Mouse (Mus musculus): ENCODE results near the gene Adamtsl4. TPM values are rescaled to one million over a fixed set of nuclear protein-coding genes. Genes with fewer than 3 reads are reported as not detected.

Gene Adamtsl4
- polyA plus RNA-seq, 1 experiment from 2014 or later: 7.0 TPM

- H3K9ac ChIP-seq (ENCODE audit: low read length): no peak overlapping the region
- no peaks in the 10 kb centered on the region for H3K27me3 ChIP-seq (ENCODE audit: control insufficient read depth, insufficient read depth, low read length)
- peak overlapping the region; percentile 71 to 83 for H3K27ac ChIP-seq (replicated peaks in 1 of 2; ENCODE audit: control insufficient read depth in 1 of 2, insufficient read depth in 1 of 2, low read depth in 2 of 2, low read length in 2 of 2)
- ATAC-seq (ENCODE audit: insufficient number of reproducible peaks, insufficient read depth, low FRiP score, low read depth): no peak
- peaks cover 14 to 18% of the 10 kb centered on the region in 2 experiments for H3K4me1 ChIP-seq (ENCODE audit: control insufficient read depth in 2 of 2, insufficient read depth in 2 of 2, low read length in 2 of 2)
- H3K4me3 ChIP-seq (ENCODE audit: control insufficient read depth in 1 of 2, insufficient read depth in 1 of 2, low read depth in 1 of 2, low read length in 2 of 2): no peak overlapping the region
- H3K9me3 ChIP-seq (ENCODE audit: control insufficient read depth, low read length): no peaks in the 10 kb centered on the region
- H3K4me2 ChIP-seq (ENCODE audit: low read length): no peak overlapping the region
- WGBS: 89% methylated on average over 16 of the region's 16 CpGs
- no peaks in the 10 kb centered on the region for H3K36me3 ChIP-seq (ENCODE audit: control insufficient read depth, insufficient read depth, low read length)
These were observed 36.1 kb downstream of the Adamtsl4 start for GRCm38 (mm10) chr3:95651391-95652203.

GRCm38 (mm10) chr3:95651033-95651373 lies 36.7 kb downstream of the Adamtsl4 start:
- 75% methylated on average over 3 of the region's 3 CpGs for WGBS

DNA sequence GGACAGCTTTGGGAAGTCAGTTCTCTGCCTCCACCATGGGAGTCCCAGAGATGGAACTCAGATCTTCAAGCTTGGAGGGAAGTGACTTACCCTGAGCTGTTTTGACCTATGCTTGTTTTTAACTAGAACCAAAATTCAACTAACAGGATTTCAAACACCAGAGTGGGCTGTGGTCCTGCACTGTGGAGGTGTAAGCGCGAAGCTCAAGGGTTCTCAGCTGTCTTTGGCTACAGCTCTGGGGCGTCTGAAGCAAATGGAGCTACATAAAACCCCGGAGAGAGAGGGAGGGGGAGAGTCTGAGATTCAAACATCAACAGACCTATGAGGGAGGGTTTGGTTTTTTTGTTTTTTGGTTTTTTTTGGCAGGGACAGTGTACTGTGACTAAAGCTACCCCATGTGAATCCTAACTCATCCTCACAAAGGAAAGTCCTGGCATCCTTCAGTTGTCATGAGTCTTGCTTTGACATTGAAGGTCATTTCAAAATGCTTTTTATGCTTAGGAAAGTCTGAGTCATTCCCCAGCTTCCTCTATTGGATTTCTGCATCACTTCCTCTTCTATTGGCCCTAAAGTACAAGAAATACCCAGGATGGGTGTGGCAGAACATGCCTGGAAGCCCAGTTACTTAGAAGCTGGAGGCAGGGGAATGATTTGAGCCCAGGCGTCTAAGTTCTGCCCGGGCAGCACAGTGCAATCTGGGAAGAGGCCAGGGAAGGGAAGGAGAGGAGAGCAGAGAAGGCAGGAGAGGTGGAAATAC lies 37.3 kb downstream of the Adamtsl4 start:
- Histone ChIP-seq H3K4me1 (ENCODE audit: control insufficient read depth in 2 of 2, insufficient read depth in 2 of 2, low read length in 2 of 2) (peaks cover 14 to 18% of the 10 kb centered on the region in 2 experiments), H3K9ac (ENCODE audit: low read length) (peak overlapping the region; percentile 26; the same call in 1 of the 2 replicates), H3K36me3 (ENCODE audit: control insufficient read depth, insufficient read depth, low read length) (no peaks in the 10 kb centered on the region), H3K27me3 (ENCODE audit: control insufficient read depth, insufficient read depth, low read length) (no peaks in the 10 kb centered on the region), H3K9me3 (ENCODE audit: control insufficient read depth, low read length) (no peaks in the 10 kb centered on the region), H3K4me3 (ENCODE audit: control insufficient read depth in 1 of 2, insufficient read depth in 1 of 2, low read depth in 1 of 2, low read length in 2 of 2) (no peak overlapping the region), H3K27ac (replicated peaks in 1 of 2; ENCODE audit: control insufficient read depth in 1 of 2, insufficient read depth in 1 of 2, low read depth in 2 of 2, low read length in 2 of 2) (peak overlapping the region; percentile 71 to 83), H3K4me2 (ENCODE audit: low read length) (no peak overlapping the region)
- 45% methylated on average over 6 of the region's 6 CpGs for WGBS
- no peak for ATAC-seq (ENCODE audit: insufficient number of reproducible peaks, insufficient read depth, low FRiP score, low read depth)

More at GRCm38 (mm10) chr3:95651033-95651373, 36.7 kb downstream of the Adamtsl4 start:
- ATAC-seq (ENCODE audit: insufficient number of reproducible peaks, insufficient read depth, low FRiP score, low read depth): no peak
- Histone ChIP-seq H3K36me3 (ENCODE audit: control insufficient read depth, insufficient read depth, low read length) (no peaks in the 10 kb centered on the region), H3K4me3 (ENCODE audit: control insufficient read depth in 1 of 2, insufficient read depth in 1 of 2, low read depth in 1 of 2, low read length in 2 of 2) (no peak overlapping the region), H3K4me1 (ENCODE audit: control insufficient read depth in 2 of 2, insufficient read depth in 2 of 2, low read length in 2 of 2) (peaks cover 14 to 18% of the 10 kb centered on the region in 2 experiments), H3K27ac (replicated peaks in 1 of 2; ENCODE audit: control insufficient read depth in 1 of 2, insufficient read depth in 1 of 2, low read depth in 2 of 2, low read length in 2 of 2) (peak overlapping the region; percentile 71 to 83), H3K27me3 (ENCODE audit: control insufficient read depth, insufficient read depth, low read length) (no peaks in the 10 kb centered on the region), H3K9me3 (ENCODE audit: control insufficient read depth, low read length) (no peaks in the 10 kb centered on the region), H3K9ac (ENCODE audit: low read length) (peak overlapping the region; percentile 26; the same call in 1 of the 2 replicates), H3K4me2 (ENCODE audit: low read length) (no peak overlapping the region)

- Histone ChIP-seq H3K36me3 (ENCODE audit: control insufficient read depth, insufficient read depth, low read length) (no peaks in the 10 kb centered on the region), H3K4me2 (ENCODE audit: low read length) (no peak overlapping the region), H3K4me3 (ENCODE audit: control insufficient read depth in 1 of 2, insufficient read depth in 1 of 2, low read depth in 1 of 2, low read length in 2 of 2) (no peak overlapping the region), H3K27me3 (ENCODE audit: control insufficient read depth, insufficient read depth, low read length) (no peaks in the 10 kb centered on the region), H3K27ac (replicated peaks in 1 of 2; ENCODE audit: control insufficient read depth in 1 of 2, insufficient read depth in 1 of 2, low read depth in 2 of 2, low read length in 2 of 2) (no peak overlapping the region), H3K9ac (ENCODE audit: low read length) (no peak overlapping the region), H3K4me1 (ENCODE audit: control insufficient read depth in 2 of 2, insufficient read depth in 2 of 2, low read length in 2 of 2) (peaks cover 9 to 11% of the 10 kb centered on the region in 2 experiments), H3K9me3 (ENCODE audit: control insufficient read depth, low read length) (no peaks in the 10 kb centered on the region)
- no peak for ATAC-seq (ENCODE audit: insufficient number of reproducible peaks, insufficient read depth, low FRiP score, low read depth)
- 87% methylated on average over 5 of the region's 5 CpGs for WGBS
These were observed 39.7 kb downstream of the Adamtsl4 start for GRCm38 (mm10) chr3:95648016-95648415.

- no peaks in the 10 kb centered on the region for H3K27me3 ChIP-seq (ENCODE audit: control insufficient read depth, insufficient read depth, low read length)
- ATAC-seq (ENCODE audit: insufficient number of reproducible peaks, insufficient read depth, low FRiP score, low read depth): no peak
- 0 out of 4 replicates have a peak overlapping the region, but pooled peaks of 1 of the 2 experiments have one; percentile 5 for H3K27ac ChIP-seq (replicated peaks in 1 of 2; ENCODE audit: control insufficient read depth in 1 of 2, insufficient read depth in 1 of 2, low read depth in 2 of 2, low read length in 2 of 2)
- WGBS: 49% methylated on average over 10 of the region's 10 CpGs
- H3K9ac ChIP-seq (ENCODE audit: low read length): no peak overlapping the region
- no peaks in the 10 kb centered on the region for H3K9me3 ChIP-seq (ENCODE audit: control insufficient read depth, low read length)
- no peak overlapping the region for H3K4me2 ChIP-seq (ENCODE audit: low read length)
- peaks cover 3 to 5% of the 10 kb centered on the region in 2 experiments for H3K4me1 ChIP-seq (ENCODE audit: control insufficient read depth in 2 of 2, insufficient read depth in 2 of 2, low read length in 2 of 2)
- H3K4me3 ChIP-seq (ENCODE audit: control insufficient read depth in 1 of 2, insufficient read depth in 1 of 2, low read depth in 1 of 2, low read length in 2 of 2): no peak overlapping the region
- no peaks in the 10 kb centered on the region for H3K36me3 ChIP-seq (ENCODE audit: control insufficient read depth, insufficient read depth, low read length)
These were observed 42.1 kb downstream of the Adamtsl4 start for GRCm38 (mm10) chr3:95645313-95646235.

GRCm38 (mm10) chr3:95643097-95643496 lies 44.6 kb downstream of the Adamtsl4 start:
- Histone ChIP-seq H3K4me3 (ENCODE audit: control insufficient read depth in 1 of 2, insufficient read depth in 1 of 2, low read depth in 1 of 2, low read length in 2 of 2) (no peak overlapping the region), H3K4me1 (ENCODE audit: control insufficient read depth in 2 of 2, insufficient read depth in 2 of 2, low read length in 2 of 2) (no peaks in the 10 kb centered on the region; a peak in 1 of 4 replicates), H3K9ac (ENCODE audit: low read length) (no peak overlapping the region), H3K9me3 (ENCODE audit: control insufficient read depth, low read length) (no peaks in the 10 kb centered on the region), H3K27me3 (ENCODE audit: control insufficient read depth, insufficient read depth, low read length) (no peaks in the 10 kb centered on the region), H3K36me3 (ENCODE audit: control insufficient read depth, insufficient read depth, low read length) (peaks cover 9% of the 10 kb centered on the region), H3K27ac (replicated peaks in 1 of 2; ENCODE audit: control insufficient read depth in 1 of 2, insufficient read depth in 1 of 2, low read depth in 2 of 2, low read length in 2 of 2) (no peak overlapping the region), H3K4me2 (ENCODE audit: low read length) (no peak overlapping the region)
- no peak for ATAC-seq (ENCODE audit: insufficient number of reproducible peaks, insufficient read depth, low FRiP score, low read depth)
- 75% methylated on average over 7 of the region's 7 CpGs for WGBS

- Histone ChIP-seq H3K27ac (replicated peaks in 1 of 2; ENCODE audit: control insufficient read depth in 1 of 2, insufficient read depth in 1 of 2, low read depth in 2 of 2, low read length in 2 of 2) (no peak overlapping the region), H3K9me3 (ENCODE audit: control insufficient read depth, low read length) (no peaks in the 10 kb centered on the region), H3K27me3 (ENCODE audit: control insufficient read depth, insufficient read depth, low read length) (no peaks in the 10 kb centered on the region), H3K36me3 (ENCODE audit: control insufficient read depth, insufficient read depth, low read length) (peaks cover 37% of the 10 kb centered on the region), H3K4me3 (ENCODE audit: control insufficient read depth in 1 of 2, insufficient read depth in 1 of 2, low read depth in 1 of 2, low read length in 2 of 2) (no peak overlapping the region), H3K4me2 (ENCODE audit: low read length) (no peak overlapping the region), H3K4me1 (ENCODE audit: control insufficient read depth in 2 of 2, insufficient read depth in 2 of 2, low read length in 2 of 2) (no peaks in the 10 kb centered on the region; a peak in 1 of 4 replicates), H3K9ac (ENCODE audit: low read length) (no peak overlapping the region)
- WGBS: 85% methylated on average over 1 of the region's 1 CpGs
- no peak for ATAC-seq (ENCODE audit: insufficient number of reproducible peaks, insufficient read depth, low FRiP score, low read depth)
These were observed 48.0 kb downstream of the Adamtsl4 start for GRCm38 (mm10) chr3:95639694-95640093.
